Mouse (Mus musculus) fat pad, adult 2 months (tissue): ENCODE data around the gene Chst11.

ENCODE experiments used
- DNase-seq: peaks from one replicate; pipeline ENCODE4 v3.0.0-alpha.2; 2011; ENCODE audit warnings: low read depth, low spot score; ENCODE audit errors: extremely low read depth

Gene Chst11

DNA sequence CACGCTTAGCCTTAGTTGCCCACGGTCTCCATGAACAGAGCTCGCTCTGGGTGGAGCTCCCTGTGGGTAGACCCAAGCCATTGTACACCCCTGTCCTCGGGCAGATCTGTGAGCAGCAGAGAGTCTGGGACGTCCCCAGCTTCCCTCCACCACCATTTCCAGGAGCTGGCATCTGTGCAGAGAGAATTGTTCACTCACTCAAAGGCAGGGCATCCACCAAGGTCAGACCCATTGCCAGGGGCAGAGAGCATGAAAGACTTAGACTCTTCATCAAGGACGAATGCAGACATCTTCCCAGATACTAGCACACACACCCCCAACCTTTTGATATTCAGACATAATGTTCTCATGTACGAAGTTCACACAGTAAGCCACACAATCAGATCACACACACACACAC lies 216.2 kb downstream of the Chst11 start:
- DNase-seq = no peak

GRCm38 (mm10) chr10:83202906-83203702 lies 217.8 kb downstream of the Chst11 start:
- DNase-seq = no peak

- DNase-seq = no peak
Observed at GRCm38 (mm10) chr10:83208436-83208835, 223.1 kb downstream of the Chst11 start.

DNA sequence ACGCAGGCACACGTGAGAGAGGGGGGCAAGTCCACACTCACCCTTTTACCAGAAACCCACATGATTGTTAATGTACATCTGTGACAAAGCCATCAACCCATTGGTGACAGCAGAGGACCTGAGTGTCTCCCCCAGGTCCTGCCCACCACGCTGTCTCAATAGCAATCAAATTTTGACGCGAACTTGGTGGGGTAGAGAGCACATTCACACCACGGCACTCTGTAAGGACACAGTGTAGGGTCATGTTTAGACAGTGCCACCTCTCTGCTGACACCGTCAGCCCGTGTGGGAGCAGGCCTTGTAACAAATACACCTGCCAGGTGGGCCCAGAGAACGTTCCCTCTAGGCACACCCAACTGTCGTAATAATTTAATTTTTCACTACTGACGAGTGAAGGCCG lies 224.1 kb downstream of the Chst11 start:
- DNase-seq = no peak

DNA sequence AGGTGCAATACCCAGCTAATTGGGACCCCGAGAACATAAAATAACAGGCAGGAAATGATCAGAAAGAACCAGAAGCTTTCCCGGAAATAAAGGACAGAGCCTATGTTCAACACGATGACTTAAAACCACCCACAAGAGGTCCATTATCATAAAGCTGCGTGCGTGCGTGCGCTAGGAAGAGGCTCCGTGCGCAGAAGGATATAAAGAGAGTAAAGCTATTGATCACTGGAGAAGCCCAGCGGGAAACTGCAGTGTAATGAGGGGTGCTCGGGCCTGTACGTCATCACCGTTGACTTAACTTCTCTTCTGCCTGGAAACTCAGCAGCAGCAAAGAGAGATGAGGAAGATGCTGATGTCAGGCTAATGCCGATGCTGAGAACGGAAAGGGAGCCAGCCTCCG lies 224.8 kb downstream of the Chst11 start:
- no peak for DNase-seq

DNA sequence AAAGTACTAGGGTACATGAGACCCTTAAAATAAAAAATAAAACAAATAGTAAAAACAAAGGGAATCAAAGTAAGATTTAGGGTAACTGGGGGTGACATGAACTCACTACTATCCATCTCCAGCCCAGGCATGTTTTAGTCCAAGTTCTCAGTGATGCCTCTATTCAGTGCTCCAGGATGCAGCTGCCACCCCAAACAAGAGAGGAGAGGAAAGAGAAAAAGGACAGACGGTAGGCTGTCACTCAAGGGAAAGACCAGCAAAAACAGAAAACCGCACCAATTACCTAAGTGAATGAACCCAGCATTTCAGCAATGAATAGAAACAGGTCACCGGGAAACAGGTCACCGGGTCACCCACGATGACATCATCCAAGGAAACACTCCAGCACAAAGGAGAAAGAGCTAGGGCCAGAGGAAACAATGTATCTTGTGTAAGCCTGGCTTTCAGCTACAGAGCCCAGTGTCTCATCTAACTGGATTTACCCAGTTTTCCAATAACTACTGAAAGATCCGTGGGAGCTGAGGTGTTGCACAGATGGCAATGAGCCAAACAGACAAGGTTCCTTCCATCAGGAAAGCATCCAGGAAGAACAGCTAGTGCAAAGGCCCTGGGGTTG lies 225.8 kb downstream of the Chst11 start:
- no peak for DNase-seq

- DNase-seq = no peak
Observed at GRCm38 (mm10) chr10:83212618-83213017, 227.3 kb downstream of the Chst11 start.

DNA sequence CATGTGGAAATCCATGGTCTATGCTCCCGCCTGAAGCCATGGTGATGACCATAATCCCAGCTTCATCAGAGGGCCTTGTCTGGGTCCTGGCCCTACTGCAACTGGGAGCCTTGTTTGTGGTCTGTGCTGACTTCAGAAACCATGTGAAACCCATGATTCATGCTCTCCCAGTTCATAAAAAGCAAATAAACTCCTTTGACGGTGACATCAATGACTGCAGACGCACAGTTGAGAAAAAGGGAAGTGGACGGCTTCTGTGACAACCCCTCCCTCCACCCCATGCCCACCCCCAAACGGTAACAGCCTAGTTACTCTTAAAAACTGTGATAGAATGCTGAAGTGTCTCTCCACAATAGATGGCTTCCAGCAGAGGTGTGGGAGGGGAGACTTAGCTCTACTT lies 230.3 kb downstream of the Chst11 start:
- no peak for DNase-seq

DNA sequence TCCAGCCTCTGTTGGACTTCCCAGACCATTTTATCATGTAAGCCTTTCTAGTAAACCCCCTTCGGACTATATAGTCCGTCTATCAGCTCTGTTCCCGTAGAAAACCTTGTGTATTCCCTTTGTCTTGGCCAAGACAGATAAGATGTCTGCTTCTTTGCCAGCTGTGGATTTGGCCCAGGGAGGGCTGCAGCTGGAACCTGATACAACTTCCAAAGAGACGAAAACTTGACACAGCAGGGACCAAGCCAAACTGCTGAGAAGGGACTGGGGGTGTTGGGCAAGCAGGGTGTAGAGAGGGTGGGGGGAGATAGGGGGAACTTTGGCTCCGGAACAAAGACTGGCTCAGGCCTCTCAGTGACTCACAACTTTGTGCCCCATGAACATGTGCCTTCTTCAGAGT lies 232.0 kb downstream of the Chst11 start:
- no peak for DNase-seq

DNA sequence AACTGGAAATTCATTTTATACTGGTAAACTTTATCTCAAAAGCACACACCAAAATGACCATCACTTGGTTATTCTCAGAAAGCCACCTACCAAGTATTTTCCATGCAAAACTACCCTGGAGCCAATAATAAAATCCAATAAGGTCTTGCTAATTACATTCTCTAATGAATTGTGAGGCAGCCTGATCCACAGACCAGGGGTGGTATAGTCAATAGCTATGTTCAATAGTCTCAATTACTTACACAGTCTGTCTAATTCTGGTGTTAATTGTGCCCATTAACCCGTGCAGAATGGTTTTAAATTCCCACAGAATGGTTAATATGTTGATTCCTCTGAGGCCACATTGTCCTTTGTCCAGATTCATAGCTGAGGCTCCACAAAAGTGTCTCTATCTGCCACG lies 233.5 kb downstream of the Chst11 start:
- DNase-seq = no peak

GRCm38 (mm10) chr10:83219729-83220128 lies 234.4 kb downstream of the Chst11 start:
- DNase-seq = no peak

DNA sequence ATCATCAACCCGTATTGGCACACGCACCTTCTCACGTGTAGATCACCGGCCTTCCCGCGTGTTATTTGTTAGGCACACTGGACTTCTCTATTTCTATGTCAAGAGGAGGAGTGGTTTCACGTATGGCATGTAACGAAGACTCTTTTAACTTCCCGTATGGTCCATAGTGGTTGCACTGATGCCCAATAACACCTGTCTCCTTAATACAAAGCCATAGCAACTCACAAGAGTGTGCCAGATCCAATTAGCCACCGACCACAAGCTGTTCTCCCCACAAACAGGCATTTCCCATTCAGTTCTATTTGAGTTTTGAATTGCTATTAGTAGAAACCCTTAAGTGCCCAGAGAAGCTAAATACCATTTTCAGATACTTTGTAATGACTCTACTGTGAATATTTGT lies 234.9 kb downstream of the Chst11 start:
- DNase-seq = no peak

- DNase-seq = no peak
Observed at GRCm38 (mm10) chr10:83220847-83221246, 235.5 kb downstream of the Chst11 start.

DNA sequence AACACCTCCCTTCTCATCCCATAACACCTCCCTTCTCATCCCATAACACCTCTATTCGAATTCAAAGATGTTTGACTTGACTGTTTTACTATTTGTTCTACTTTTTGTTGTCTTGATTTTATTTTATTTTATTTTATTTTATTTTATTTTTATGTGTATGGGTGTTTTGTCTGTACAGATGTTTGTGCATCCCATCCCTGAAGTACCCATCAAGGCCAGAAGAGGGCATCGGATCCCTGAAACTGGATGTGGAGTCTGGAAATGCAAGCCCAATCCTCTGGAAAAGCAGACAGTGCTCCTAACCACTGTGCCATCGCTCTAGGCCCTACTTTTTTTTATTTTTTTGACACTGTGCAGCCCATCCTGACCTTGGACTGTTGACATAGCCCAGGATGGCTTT lies 239.7 kb downstream of the Chst11 start:
- DNase-seq = no peak

DNA sequence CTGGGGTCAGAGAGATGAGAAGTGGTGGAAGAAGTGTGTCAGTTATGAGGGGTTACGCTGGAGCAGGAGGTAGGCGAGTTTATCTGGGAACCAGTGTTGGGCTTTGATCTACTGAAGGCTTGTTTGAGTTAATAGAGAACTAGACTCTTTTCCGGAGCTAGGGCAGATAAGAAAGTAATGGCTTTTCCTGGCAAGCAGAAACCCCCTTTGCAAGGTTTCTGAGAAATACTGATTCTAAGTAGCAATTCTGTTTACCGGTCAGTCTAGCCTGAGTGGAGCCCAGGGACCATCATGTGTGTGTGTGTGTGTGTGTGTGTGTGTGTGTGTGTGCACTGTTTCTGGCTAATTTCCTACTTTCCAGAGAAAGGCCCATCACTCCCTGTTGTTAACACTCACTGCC lies 243.3 kb downstream of the Chst11 start:
- DNase-seq = no peak

- DNase-seq = no peak
Observed at GRCm38 (mm10) chr10:83233967-83234366, 248.7 kb downstream of the Chst11 start.

DNA sequence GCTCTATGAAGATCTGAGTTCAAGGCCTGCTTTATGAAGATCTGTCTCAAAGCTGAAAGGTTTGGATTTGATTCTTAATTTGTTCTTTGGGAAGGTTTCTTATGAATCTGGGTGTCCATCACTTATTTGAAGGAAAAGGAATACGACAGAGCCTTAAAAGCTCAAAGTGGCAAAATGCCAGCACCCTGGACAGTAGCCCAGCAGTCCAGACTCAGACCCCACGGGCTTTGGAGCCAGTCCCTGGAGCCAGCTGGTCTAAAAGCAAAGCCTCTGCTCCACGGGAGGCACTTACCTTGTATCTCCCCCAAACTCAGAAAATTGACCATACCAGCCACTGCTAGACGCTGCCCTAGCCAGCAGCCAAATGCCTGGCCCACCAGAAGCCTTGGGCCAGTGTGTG lies 249.1 kb downstream of the Chst11 start:
- DNase-seq = no peak

DNA sequence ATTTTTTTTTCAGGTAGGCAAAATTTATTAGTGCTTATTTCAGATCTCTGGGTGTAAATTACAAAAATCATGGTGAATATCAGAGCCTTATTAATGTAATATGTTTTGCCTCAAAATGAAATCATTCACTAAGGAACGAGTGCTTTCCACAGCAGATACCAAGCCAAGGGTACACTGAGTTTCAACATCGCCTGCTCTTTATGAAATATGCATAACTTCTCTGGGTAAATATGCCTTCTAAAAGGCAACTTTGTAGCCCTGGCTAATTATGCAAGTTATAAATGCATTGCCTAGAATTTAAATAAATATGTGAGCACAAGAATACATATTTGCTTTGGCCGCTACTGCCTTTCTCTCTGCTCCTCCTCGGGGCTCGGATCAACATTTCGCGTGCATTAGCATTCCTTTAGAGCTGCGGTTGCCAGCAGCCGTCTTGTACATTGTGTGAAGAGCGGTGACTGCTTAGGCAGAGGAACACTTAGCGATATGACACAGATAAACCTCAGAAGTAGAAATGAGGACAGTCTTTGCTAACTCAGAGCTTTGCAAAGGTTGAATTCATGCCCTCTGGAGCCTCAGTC lies 256.9 kb downstream of the Chst11 start:
- peak; percentile 16 for DNase-seq

- no peak for DNase-seq
Observed at GRCm38 (mm10) chr10:83244131-83244530, 258.8 kb downstream of the Chst11 start.
